Mouse (Mus musculus): Measurements from ENCODE around the gene Etv6.

DNA sequence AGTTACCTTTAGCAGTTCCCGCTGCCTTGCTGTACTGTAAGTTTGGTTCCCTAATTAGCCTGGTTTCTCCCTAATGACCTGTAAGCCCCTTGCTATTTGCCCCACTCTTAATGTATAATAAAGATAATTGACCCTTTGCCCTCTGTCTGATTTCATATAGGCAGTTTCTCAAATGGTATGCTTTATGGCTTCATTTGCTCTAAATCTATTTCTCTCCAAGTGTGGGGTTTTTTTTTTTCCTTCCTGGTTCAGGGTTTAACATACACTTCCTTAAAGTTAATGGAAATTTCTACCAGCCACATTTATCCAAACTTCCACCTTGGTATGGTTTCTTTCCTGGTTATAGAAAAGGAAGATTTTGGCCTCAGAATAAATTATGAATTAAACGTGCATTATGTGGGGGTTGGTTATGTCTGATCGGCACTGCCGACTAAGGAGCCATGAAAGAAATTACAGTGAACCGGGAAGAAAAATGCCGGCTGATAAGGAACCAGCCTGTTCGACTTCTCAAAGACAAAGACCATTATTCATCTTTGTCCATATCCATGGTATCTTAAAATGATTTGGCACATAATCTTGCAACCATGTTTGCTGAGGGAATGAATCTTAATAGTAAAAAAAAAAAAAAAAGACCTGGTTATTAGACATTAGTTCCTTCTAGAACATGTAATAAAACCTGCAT is 155.2 kb downstream of the Etv6 start:
- TF ChIP-seq GATA1 (IDR thresholded peaks at IDR 0.05; ENCODE audit: borderline replicate concordance, low read length) (no peak), POLR2AphosphoS5 (IDR thresholded peaks at IDR 0.05; ENCODE audit: insufficient replicate concordance, low read depth, low read length) (no peak), CTCF (IDR thresholded peaks at IDR 0.05; ENCODE audit: low read depth, low read length) (no peak)

Measured in G1E (cell line).